Mouse (Mus musculus): ENCODE data around the gene Zfp804a. TPM values are rescaled to one million over a fixed set of nuclear protein-coding genes. Genes with fewer than 3 reads are reported as not detected.

Gene Zfp804a
- polyA plus RNA-seq (2014; fragmentation: Nextera tagmentation; extraction: Ambion mirVana), result 0.40 and 0.62 TPM in 2 replicates

DNA sequence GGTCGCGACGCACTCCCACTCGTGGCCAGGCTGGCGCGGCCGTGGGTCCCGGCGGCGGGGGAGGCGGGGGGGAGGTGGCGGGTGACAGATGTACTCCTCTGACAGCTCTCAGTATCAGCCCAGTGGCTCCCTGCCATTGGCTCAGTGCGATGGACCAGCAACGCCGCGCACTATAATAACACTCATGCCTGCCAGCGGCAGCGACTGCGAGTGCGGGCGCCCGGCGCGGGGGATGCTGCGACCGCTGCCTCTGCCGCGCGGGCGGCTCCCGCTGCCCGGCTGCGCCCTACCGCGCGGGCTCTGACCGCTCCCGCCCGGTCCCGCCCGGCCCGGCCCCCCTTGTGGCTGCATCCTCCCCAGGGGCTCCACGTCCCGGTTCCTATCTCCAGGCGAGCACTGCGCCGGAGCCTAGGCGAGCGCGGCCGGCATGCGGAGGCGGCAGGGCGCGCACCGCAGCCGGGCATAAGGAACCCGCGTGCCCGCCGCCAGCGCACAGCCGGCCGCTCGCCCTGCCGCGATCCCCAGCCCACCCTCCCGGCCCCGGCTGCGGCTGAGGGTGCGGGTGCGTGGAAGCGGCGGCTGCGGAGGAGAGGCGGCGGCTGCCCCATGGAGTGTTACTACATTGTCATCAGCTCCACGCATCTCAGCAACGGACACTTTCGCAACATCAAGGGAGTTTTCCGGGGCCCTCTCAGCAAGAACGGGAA, at the start of gene Zfp804a:
Gene Zfp804a, plus strand, starts transcription at position 38 of the 707 bp plus-strand sequence.
- 3% methylated on average over 56 of the region's 82 CpGs for WGBS
- H3K4me3 ChIP-seq (ENCODE audit: low read depth, low read length), result peak within 1 kb of the TSS; percentile 58
- peak within 1 kb of the TSS; percentile 79 for H3K4me2 ChIP-seq
- H3K27me3 ChIP-seq (replicated peaks; ENCODE audit: control insufficient read depth, insufficient read depth, low read length), result peaks cover 35% of the 10 kb centered on the region
- no peaks in the 10 kb centered on the region for H3K4me1 ChIP-seq (replicated peaks; ENCODE audit: control insufficient read depth, insufficient read depth, low read length)
- H3K36me3 ChIP-seq (ENCODE audit: control insufficient read depth, insufficient read depth, low read length), result no peaks in the 10 kb centered on the region
- no peak within 1 kb of the TSS for H3K27ac ChIP-seq (ENCODE audit: low read depth, low read length)
- no peak within 1 kb of the TSS for H3K9ac ChIP-seq (ENCODE audit: low read depth, low read length)
- DNase-seq (ENCODE audit: low spot score), result peak; percentile 40
- ATAC-seq (replicated peaks; ENCODE audit: low FRiP score), result peak; percentile 54
- no peaks in the 10 kb centered on the region for H3K9me3 ChIP-seq (ENCODE audit: control insufficient read depth, low read length)

- H3K4me2 ChIP-seq, result no peak overlapping the region
- ATAC-seq (replicated peaks; ENCODE audit: low FRiP score) (no peak), DNase-seq (ENCODE audit: low spot score) (no peak)
- no peaks in the 10 kb centered on the region for H3K4me1 ChIP-seq (replicated peaks; ENCODE audit: control insufficient read depth, insufficient read depth, low read length)
- H3K27me3 ChIP-seq (replicated peaks; ENCODE audit: control insufficient read depth, insufficient read depth, low read length), result peaks cover 35% of the 10 kb centered on the region
- WGBS, result 78% methylated on average over 4 of the region's 4 CpGs
- no peak overlapping the region for H3K9ac ChIP-seq (ENCODE audit: low read depth, low read length)
- no peaks in the 10 kb centered on the region for H3K36me3 ChIP-seq (ENCODE audit: control insufficient read depth, insufficient read depth, low read length)
- no peaks in the 10 kb centered on the region for H3K9me3 ChIP-seq (ENCODE audit: control insufficient read depth, low read length)
- H3K27ac ChIP-seq (ENCODE audit: low read depth, low read length), result no peak overlapping the region
- no peak overlapping the region for H3K4me3 ChIP-seq (ENCODE audit: low read depth, low read length)
Measured at GRCm38 (mm10) chr2:82051635-82052034, 1.4 kb upstream of the Zfp804a start.

GRCm38 (mm10) chr2:82052338-82053184, 461 bp upstream of the Zfp804a start:
- Histone ChIP-seq H3K4me3 (ENCODE audit: low read depth, low read length) (peak overlapping the region; percentile 58), H3K27ac (ENCODE audit: low read depth, low read length) (no peak overlapping the region), H3K4me1 (replicated peaks; ENCODE audit: control insufficient read depth, insufficient read depth, low read length) (no peaks in the 10 kb centered on the region), H3K9ac (ENCODE audit: low read depth, low read length) (no peak overlapping the region), H3K9me3 (ENCODE audit: control insufficient read depth, low read length) (no peaks in the 10 kb centered on the region), H3K27me3 (replicated peaks; ENCODE audit: control insufficient read depth, insufficient read depth, low read length) (peaks cover 35% of the 10 kb centered on the region), H3K36me3 (ENCODE audit: control insufficient read depth, insufficient read depth, low read length) (no peaks in the 10 kb centered on the region), H3K4me2 (peak overlapping the region; percentile 79)
- no peak for ATAC-seq (replicated peaks; ENCODE audit: low FRiP score)
- no peak for DNase-seq (ENCODE audit: low spot score)
- WGBS, result 6% methylated on average over 33 of the region's 34 CpGs

- 57% methylated on average over 4 of the region's 4 CpGs for WGBS
- ATAC-seq (replicated peaks; ENCODE audit: low FRiP score) (no peak), DNase-seq (ENCODE audit: low spot score) (no peak)
- no peak overlapping the region for H3K9ac ChIP-seq (ENCODE audit: low read depth, low read length)
- H3K9me3 ChIP-seq (ENCODE audit: control insufficient read depth, low read length), result no peaks in the 10 kb centered on the region
- H3K27me3 ChIP-seq (replicated peaks; ENCODE audit: control insufficient read depth, insufficient read depth, low read length), result peaks cover 35% of the 10 kb centered on the region
- H3K36me3 ChIP-seq (ENCODE audit: control insufficient read depth, insufficient read depth, low read length), result no peaks in the 10 kb centered on the region
- no peak overlapping the region; the same call in 1 of the 2 replicates for H3K4me2 ChIP-seq
- no peaks in the 10 kb centered on the region for H3K4me1 ChIP-seq (replicated peaks; ENCODE audit: control insufficient read depth, insufficient read depth, low read length)
- no peak overlapping the region for H3K4me3 ChIP-seq (ENCODE audit: low read depth, low read length)
- no peak overlapping the region for H3K27ac ChIP-seq (ENCODE audit: low read depth, low read length)
Measured at GRCm38 (mm10) chr2:82054446-82054845, 1.4 kb downstream of the Zfp804a start.

GRCm38 (mm10) chr2:82064671-82065070, 11.6 kb downstream of the Zfp804a start:
- Histone ChIP-seq H3K27ac (ENCODE audit: low read depth, low read length) (no peak overlapping the region), H3K9ac (ENCODE audit: low read depth, low read length) (no peak overlapping the region), H3K4me1 (replicated peaks; ENCODE audit: control insufficient read depth, insufficient read depth, low read length) (no peaks in the 10 kb centered on the region), H3K36me3 (ENCODE audit: control insufficient read depth, insufficient read depth, low read length) (no peaks in the 10 kb centered on the region), H3K9me3 (ENCODE audit: control insufficient read depth, low read length) (no peaks in the 10 kb centered on the region), H3K27me3 (replicated peaks; ENCODE audit: control insufficient read depth, insufficient read depth, low read length) (no peaks in the 10 kb centered on the region), H3K4me3 (ENCODE audit: low read depth, low read length) (no peak overlapping the region), H3K4me2 (no peak overlapping the region)
- DNase-seq (ENCODE audit: low spot score), result no peak
- WGBS, result 36% methylated on average over 5 of the region's 5 CpGs
- no peak for ATAC-seq (replicated peaks; ENCODE audit: low FRiP score)

DNA sequence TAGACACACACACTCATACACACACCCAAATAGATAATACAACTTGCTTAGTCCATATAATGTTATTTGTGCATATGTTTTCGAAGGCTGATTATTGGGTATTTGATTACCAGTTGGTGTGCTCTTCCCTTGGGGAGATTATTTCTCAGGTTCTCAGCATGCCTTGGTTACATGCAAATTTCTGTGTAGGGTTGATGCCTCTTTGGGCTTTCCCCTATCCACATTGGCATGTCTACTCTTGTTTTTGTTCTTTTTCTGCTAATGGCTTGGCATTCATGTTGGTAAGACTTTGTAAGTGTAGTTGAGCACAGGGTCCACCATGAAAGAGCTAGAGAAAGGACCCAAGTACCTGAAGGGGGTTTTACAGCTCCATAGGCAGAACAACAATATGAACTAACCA, 14.9 kb downstream of the Zfp804a start:
- no peak overlapping the region for H3K4me3 ChIP-seq (ENCODE audit: low read depth, low read length)
- DNase-seq (ENCODE audit: low spot score) (no peak), ATAC-seq (replicated peaks; ENCODE audit: low FRiP score) (no peak)
- 86% methylated on average over 1 of the region's 1 CpGs for WGBS
- no peaks in the 10 kb centered on the region for H3K27me3 ChIP-seq (replicated peaks; ENCODE audit: control insufficient read depth, insufficient read depth, low read length)
- no peaks in the 10 kb centered on the region for H3K36me3 ChIP-seq (ENCODE audit: control insufficient read depth, insufficient read depth, low read length)
- H3K27ac ChIP-seq (ENCODE audit: low read depth, low read length), result no peak overlapping the region
- H3K9ac ChIP-seq (ENCODE audit: low read depth, low read length), result no peak overlapping the region
- H3K4me2 ChIP-seq, result no peak overlapping the region
- H3K4me1 ChIP-seq (replicated peaks; ENCODE audit: control insufficient read depth, insufficient read depth, low read length), result no peaks in the 10 kb centered on the region
- H3K9me3 ChIP-seq (ENCODE audit: control insufficient read depth, low read length), result no peaks in the 10 kb centered on the region

- WGBS, result 68% methylated on average over 1 of the region's 1 CpGs
- Histone ChIP-seq H3K9ac (ENCODE audit: low read depth, low read length) (no peak overlapping the region), H3K4me2 (no peak overlapping the region), H3K4me1 (replicated peaks; ENCODE audit: control insufficient read depth, insufficient read depth, low read length) (no peaks in the 10 kb centered on the region), H3K4me3 (ENCODE audit: low read depth, low read length) (no peak overlapping the region), H3K9me3 (ENCODE audit: control insufficient read depth, low read length) (no peaks in the 10 kb centered on the region), H3K36me3 (ENCODE audit: control insufficient read depth, insufficient read depth, low read length) (no peaks in the 10 kb centered on the region), H3K27ac (ENCODE audit: low read depth, low read length) (no peak overlapping the region), H3K27me3 (replicated peaks; ENCODE audit: control insufficient read depth, insufficient read depth, low read length) (no peaks in the 10 kb centered on the region)
- ATAC-seq (replicated peaks; ENCODE audit: low FRiP score) (no peak), DNase-seq (ENCODE audit: low spot score) (no peak)
Measured at GRCm38 (mm10) chr2:82069172-82069571, 16.1 kb downstream of the Zfp804a start.

- Histone ChIP-seq H3K4me3 (ENCODE audit: low read depth, low read length) (no peak overlapping the region), H3K27me3 (replicated peaks; ENCODE audit: control insufficient read depth, insufficient read depth, low read length) (no peaks in the 10 kb centered on the region), H3K36me3 (ENCODE audit: control insufficient read depth, insufficient read depth, low read length) (no peaks in the 10 kb centered on the region), H3K4me2 (no peak overlapping the region), H3K27ac (ENCODE audit: low read depth, low read length) (no peak overlapping the region), H3K4me1 (replicated peaks; ENCODE audit: control insufficient read depth, insufficient read depth, low read length) (no peaks in the 10 kb centered on the region), H3K9ac (ENCODE audit: low read depth, low read length) (no peak overlapping the region), H3K9me3 (ENCODE audit: control insufficient read depth, low read length) (no peaks in the 10 kb centered on the region)
- DNase-seq (ENCODE audit: low spot score) (no peak), ATAC-seq (replicated peaks; ENCODE audit: low FRiP score) (no peak)
- WGBS, result 85% methylated on average over 3 of the region's 3 CpGs
Measured at GRCm38 (mm10) chr2:82076883-82077282, 23.9 kb downstream of the Zfp804a start.

All from liver, embryonic 11.5 days (tissue).